Mouse (Mus musculus) thymus, postnatal 10 days (tissue): Measurements from ENCODE around the gene Oosp1.

Experiments
- DNase-seq, 2 experiments: peaks; one replicate each; pipeline ENCODE4 v3.0.0; 2021; ENCODE audit warnings: low spot score in 2 of 2

Oosp1 gene

DNA sequence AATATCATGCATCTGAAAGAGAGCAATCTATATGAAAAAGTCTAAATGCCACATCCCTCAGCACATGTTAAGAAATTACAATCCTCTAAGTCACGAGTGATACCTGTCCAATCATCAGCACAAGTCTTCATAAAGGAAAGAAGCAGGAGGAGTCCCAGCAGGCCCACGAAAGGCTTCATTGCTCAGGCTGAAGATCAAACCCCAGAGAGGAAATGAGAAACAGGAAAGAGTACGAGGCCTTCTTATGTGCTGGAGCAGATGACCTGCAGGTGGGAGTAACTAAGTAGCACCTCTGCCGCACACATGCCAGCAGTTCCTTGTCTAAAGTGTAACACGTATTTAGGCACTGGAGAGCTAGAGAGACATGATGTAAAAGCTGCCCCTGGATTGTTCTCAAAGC, at the start of gene Oosp1:
Oosp1 (minus strand) TSS at position 312 of the 400 bp plus-strand sequence.
- DNase-seq, result peak in 1 of 2 experiments; percentile 5

- no peak for DNase-seq
Observed at GRCm38 (mm10) chr19:11736455-11736854, 45.5 kb upstream of the Oosp1 start.

GRCm38 (mm10) chr19:11730278-11730677, 39.3 kb upstream of the Oosp1 start:
- no peak for DNase-seq

DNA sequence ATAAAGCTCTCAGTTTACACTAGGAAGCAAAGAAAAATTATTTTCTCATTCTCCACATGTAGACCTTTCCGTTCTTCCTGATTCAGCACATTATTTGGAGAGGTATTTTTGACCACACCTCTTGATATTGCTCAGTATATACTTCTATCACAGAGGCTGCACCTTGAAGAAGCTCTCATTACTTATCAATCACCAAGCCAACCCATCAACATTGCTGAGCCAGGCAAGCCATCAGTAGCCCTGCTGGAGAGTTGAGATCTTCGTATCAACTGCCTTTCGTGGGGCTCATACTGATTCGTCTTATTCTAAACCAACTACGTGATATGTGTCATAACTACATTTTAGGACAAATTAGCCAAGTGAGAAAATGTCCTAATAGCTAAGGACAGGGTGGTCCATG, 36.4 kb upstream of the Oosp1 start:
- DNase-seq, result no peak

- DNase-seq, result no peak
Observed at GRCm38 (mm10) chr19:11725915-11726314, 35.0 kb upstream of the Oosp1 start.

DNA sequence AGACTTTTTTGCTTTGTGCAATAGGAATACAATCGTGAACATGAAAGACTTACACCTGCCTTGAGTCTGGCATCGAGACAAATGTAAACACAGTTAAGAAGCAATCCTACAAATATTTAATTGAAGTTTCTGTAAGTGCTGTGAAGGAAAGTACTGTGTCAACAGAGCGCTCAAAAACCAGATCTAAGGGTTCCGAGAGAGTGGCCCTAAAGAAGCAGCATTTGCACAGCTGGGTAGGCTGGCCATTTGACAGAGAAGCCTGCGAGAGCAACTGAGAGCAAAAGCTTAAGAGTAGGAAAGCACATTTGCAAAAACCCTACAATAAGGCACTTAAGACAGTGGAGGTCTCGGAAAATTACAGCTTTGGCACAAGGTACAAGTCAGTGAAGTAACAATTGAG, 33.3 kb upstream of the Oosp1 start:
- DNase-seq, result no peak

- DNase-seq, result no peak
Observed at GRCm38 (mm10) chr19:11723870-11724269, 32.9 kb upstream of the Oosp1 start.

DNA sequence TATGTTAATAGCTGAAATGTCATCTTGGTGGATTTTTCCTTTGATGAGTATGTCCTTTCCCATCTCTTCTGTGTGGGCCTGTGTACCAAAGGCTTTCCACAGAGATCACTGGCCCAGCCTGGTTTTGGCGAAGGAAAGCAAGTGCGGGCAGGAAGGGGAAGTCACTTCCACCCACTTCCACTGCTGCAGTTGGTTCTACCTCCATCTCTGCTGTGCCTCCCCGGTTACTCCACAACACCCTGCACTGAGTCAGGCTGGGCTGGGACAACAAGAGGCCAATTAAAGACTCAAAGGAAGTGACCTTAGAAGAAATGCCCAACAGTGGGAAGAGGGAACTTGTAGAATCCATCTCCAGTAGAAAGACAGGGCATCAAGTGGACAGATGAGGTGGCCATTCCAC, 29.1 kb upstream of the Oosp1 start:
- no peak for DNase-seq

DNA sequence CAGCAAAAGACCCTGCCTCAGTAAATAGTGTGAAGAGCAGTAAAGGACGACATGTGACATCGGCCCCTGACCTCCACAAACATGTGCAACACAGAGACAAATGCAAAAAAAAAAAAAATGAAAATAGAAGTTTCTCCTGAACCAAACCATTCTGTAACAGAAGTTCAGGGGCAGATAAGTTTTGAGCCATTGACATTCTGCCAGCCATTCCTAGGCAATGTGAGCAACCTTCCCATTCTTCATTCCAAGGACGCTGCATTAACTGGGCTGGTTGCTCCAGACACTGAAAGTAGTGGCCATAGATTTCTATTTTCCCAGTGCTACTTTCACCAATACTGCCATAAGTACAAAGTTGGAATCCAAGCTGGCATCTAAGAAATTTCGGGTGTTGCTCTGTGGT, 21.5 kb upstream of the Oosp1 start:
- no peak for DNase-seq

- DNase-seq, result no peak
Observed at GRCm38 (mm10) chr19:11698342-11698741, 7.4 kb upstream of the Oosp1 start.

GRCm38 (mm10) chr19:11696755-11697154, 5.8 kb upstream of the Oosp1 start, which contains the start of gene Oosp3:
Oosp3 (plus strand) TSS chr19:11697055.
- DNase-seq, result no peak

GRCm38 (mm10) chr19:11691454-11691853, 504 bp upstream of the Oosp1 start:
- no peak for DNase-seq

- no peak for DNase-seq
Observed at GRCm38 (mm10) chr19:11661562-11661961, 29.4 kb downstream of the Oosp1 start.

DNA sequence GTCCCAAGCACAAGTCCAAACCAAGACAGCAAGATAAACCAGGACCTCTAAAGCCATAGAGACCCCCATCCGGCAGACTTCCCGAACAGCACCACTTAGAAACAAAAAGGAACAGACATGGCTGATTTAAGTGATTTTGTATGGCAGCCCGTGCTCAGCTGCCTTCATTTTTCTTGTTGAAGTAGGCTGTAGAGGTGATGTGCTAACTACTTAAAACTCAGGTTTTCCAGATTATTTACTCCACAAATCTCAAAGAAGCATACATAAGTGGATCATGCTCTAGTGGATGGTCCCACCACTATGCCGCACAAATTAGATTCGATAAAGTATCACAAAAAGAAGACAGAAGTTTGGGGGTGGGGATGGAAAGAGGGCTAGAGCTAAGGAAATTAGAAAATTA, 30.5 kb downstream of the Oosp1 start, which contains the start of gene Oosp2:
Oosp2 (minus strand) TSS at position 101 of the 400 bp plus-strand sequence.
- DNase-seq, result no peak

- no peak for DNase-seq
Observed at GRCm38 (mm10) chr19:11659142-11659541, 31.8 kb downstream of the Oosp1 start.

DNA sequence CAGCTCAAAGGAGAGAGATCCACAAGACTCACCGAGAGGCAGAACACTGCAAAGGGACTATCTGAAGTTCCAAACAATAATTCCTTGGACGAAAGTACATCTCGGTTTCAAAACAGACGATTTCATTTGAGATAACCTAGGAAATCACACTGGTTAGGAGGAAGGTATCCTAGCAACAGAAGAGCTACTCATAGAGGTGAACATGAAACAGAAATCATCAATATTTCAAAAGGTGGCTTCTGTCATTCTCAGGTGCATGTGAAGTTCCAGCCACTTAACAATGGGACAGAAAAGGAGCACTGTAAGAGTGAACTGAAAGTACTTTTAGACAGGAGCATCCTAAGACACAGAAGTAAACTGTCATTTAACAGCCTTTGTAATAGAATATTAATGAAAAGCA, 41.4 kb downstream of the Oosp1 start:
- DNase-seq, result no peak

DNA sequence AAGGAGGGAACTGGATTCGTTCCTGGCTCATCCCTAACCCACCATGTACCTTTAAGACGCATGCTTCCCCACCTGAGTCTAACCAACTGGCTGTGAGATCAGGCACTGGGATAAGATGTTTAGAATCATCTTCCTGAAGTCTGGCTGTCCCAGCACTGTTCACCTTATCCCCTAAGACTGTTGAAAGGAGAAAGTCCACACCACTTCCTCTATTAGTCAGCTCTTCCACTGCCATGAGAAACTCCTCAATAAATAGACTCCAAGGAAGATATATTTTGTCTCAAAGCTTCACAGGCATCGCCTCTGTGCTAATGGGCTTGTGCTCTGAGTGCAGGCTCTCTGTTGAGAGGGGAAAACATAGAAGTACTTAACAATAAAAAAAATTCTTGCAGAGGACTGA, 44.8 kb downstream of the Oosp1 start:
- DNase-seq, result no peak

GRCm38 (mm10) chr19:11640732-11641131, 50.2 kb downstream of the Oosp1 start, which contains the start of gene Ms4a3:
Ms4a3 (minus strand) TSS chr19:11640851.
- DNase-seq, result no peak

DNA sequence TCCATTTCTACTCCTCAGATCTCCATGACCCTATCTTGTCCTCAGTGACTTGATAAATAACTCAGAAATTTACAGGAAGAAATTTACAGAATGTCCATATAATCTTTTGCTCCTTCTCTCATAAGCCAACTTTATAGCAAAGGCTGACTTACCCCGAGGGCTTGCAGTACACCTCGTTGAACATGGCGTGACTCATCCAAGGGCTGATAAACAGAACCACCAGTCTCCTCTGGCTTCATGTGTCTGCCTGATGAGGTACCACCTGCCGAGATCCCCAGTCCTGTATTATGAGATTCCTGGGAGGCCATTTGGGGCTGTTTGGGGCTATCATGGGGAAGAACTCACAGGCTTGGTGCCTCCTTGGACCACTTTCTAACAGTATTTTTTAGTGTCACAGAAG, 51.9 kb downstream of the Oosp1 start:
- no peak for DNase-seq

- DNase-seq, result no peak
Observed at GRCm38 (mm10) chr19:11635572-11635971, 55.4 kb downstream of the Oosp1 start.

DNA sequence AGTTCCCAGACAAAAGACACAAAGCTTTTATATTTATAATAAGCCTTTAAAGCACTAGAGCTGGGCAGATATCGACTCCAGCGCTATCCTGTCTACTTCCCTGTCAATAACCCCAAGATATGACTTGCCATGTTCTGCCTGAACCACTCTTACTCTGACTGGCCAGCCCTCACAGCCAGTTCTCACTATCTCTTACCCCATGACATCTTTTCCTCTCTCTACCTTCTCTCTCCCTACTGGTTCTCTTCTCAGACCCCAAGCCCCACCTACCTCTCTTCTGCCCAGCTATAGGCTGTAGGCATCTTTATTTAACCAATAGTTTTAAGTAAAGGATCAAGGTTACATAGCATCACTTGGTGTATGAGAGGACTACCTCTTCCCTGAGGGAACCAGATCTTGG, 56.6 kb downstream of the Oosp1 start:
- no peak for DNase-seq

GRCm38 (mm10) chr19:11633732-11634131, 57.2 kb downstream of the Oosp1 start:
- no peak for DNase-seq

- no peak for DNase-seq
Observed at GRCm38 (mm10) chr19:11625231-11625630, 65.7 kb downstream of the Oosp1 start.

- no peak for DNase-seq
Observed at GRCm38 (mm10) chr19:11624800-11625199, 66.2 kb downstream of the Oosp1 start.
